Mouse (Mus musculus): ENCODE data around the gene Fam205a3. TPM values are rescaled to one million over a fixed set of nuclear protein-coding genes. Genes with fewer than 3 reads are reported as not detected.
"Not testable (repeated sequence)": the region's sequence is repeated elsewhere in the genome, so short reads cannot be mapped to it uniquely, and the experiment has no call there.

Fam205a3 gene
- 0.02 TPM in 1 of 2 replicates, not detected in the other for polyA plus RNA-seq (2012; rRNA removed)

GRCm38 (mm10) chr4:42318034-42318433 lies at the start of gene Fam205a3:
TSS of gene Fam205a3 (plus strand) at chr4:42318334.
- not testable (repeated sequence) for H3K4me1 ChIP-seq (ENCODE audit: control insufficient read depth, insufficient read depth, insufficient read length); H3K27me3 ChIP-seq (ENCODE audit: control insufficient read depth, insufficient read depth, low read length); H3K36me3 ChIP-seq (ENCODE audit: control insufficient read depth, insufficient read depth, low read length); H3K4me3 ChIP-seq (ENCODE audit: extremely low read depth, insufficient read depth, insufficient read length); H3K27ac ChIP-seq (ENCODE audit: insufficient read depth, low read length); DNase-seq (ENCODE audit: low read depth in 1 of 2, low spot score in 2 of 2)
- no CpG with 5 or more reads among the region's 1 CpGs for WGBS

GRCm38 (mm10) chr4:42293967-42294366 lies 24.2 kb upstream of the Fam205a3 start, which contains the start of gene Gm21953:
TSS of gene Gm21953 (plus strand) at chr4:42294267.
- not testable (repeated sequence) for H3K36me3 ChIP-seq (ENCODE audit: control insufficient read depth, insufficient read depth, low read length); H3K4me3 ChIP-seq (ENCODE audit: extremely low read depth, insufficient read depth, insufficient read length); H3K27me3 ChIP-seq (ENCODE audit: control insufficient read depth, insufficient read depth, low read length); H3K4me1 ChIP-seq (ENCODE audit: control insufficient read depth, insufficient read depth, insufficient read length); H3K27ac ChIP-seq (ENCODE audit: insufficient read depth, low read length); DNase-seq (ENCODE audit: low read depth in 1 of 2, low spot score in 2 of 2)
- WGBS: no CpG with 5 or more reads among the region's 18 CpGs

Other genes with a start within 250 kb of the Fam205a3 start
- gene Gm3893, start 227.1 kb upstream of the Fam205a3 start, polyA plus RNA-seq (2012; rRNA removed): not detected in 2 replicates
- gene Gm13304, start 203.5 kb upstream of the Fam205a3 start, polyA plus RNA-seq (2012; rRNA removed): not detected in 2 replicates
- not detected in 2 replicates for gene Gm13306, start 164.9 kb upstream of the Fam205a3 start, polyA plus RNA-seq (2012; rRNA removed)
- gene Gm13305, start 149.7 kb upstream of the Fam205a3 start, polyA plus RNA-seq (2012; rRNA removed): 0.12 and 0.20 TPM in 2 replicates
- not detected in 2 replicates for gene Gm10600, start 77.7 kb upstream of the Fam205a3 start, polyA plus RNA-seq (2012; rRNA removed)
- gene Ccl21b, start 62.6 kb upstream of the Fam205a3 start, polyA plus RNA-seq (2012; rRNA removed): 1.4 and 1.7 TPM in 2 replicates
- gene Gm21953, start 24.1 kb upstream of the Fam205a3 start, polyA plus RNA-seq (2012; rRNA removed): not detected in 2 replicates
- gene Gm21586, start 121.0 kb downstream of the Fam205a3 start, polyA plus RNA-seq (2012; rRNA removed): not detected in 2 replicates
- not detected in 2 replicates for gene Gm2163, start 148.4 kb downstream of the Fam205a3 start, polyA plus RNA-seq (2012; rRNA removed)
- 0.02 TPM in 1 of 2 replicates, not detected in the other for gene Fam205a2, start 209.8 kb downstream of the Fam205a3 start, polyA plus RNA-seq (2012; rRNA removed)